Mouse (Mus musculus) MEL (cell line): ENCODE measurements at regions not wholly inside any gene's neighbourhood (a gene's known extent, or its start where the extent isn't known, plus 50 kb on each side); places are given as distances from the start of the nearest gene placed in this dataset.

Experiments
- CHD2 ChIP-seq: IDR thresholded peaks from 2 replicates; pipeline ENCODE4 v1.6.1; 2011; ENCODE audit warnings: low read length, improper control_type of control experiment
- CTCF ChIP-seq, 3 experiments: IDR thresholded peaks in 2 of 3; conservative IDR thresholded peaks in 1 of 3; 2 replicates each; pipeline ENCODE4 v1.5.1; 2011 to 2012; ENCODE audit warnings: low read length in 3 of 3, low read depth in 2 of 3, mild to moderate bottlenecking in 2 of 3, improper control_type of control experiment in 1 of 3, inconsistent platforms in 1 of 3, mixed read lengths in 1 of 3, moderate library complexity in 1 of 3; ENCODE audit not compliant: control insufficient read depth in 1 of 3, insufficient read depth in 1 of 3, poor library complexity in 1 of 3, severe bottlenecking in 1 of 3
- EP300 ChIP-seq, 2 experiments: IDR thresholded peaks; 2 replicates each; pipeline ENCODE4 v1.6.1; 2011; ENCODE audit warnings: improper control_type of control experiment in 2 of 2, low read length in 2 of 2, low read depth in 1 of 2, mild to moderate bottlenecking in 1 of 2
- MAZ ChIP-seq: IDR thresholded peaks from 2 replicates; pipeline ENCODE4 v1.6.1; 2012; ENCODE audit warnings: low read depth, mild to moderate bottlenecking, inconsistent platforms, low read length, improper control_type of control experiment
- POLR2A ChIP-seq, 2 experiments: IDR thresholded peaks; 2 replicates each; pipeline ENCODE4 v1.6.1; 2011 to 2012; ENCODE audit warnings: low read length in 2 of 2, mild to moderate bottlenecking in 2 of 2, control low read depth in 1 of 2, improper control_type of control experiment in 1 of 2, low read depth in 1 of 2, moderate library complexity in 1 of 2; ENCODE audit not compliant: control insufficient read depth in 1 of 2, insufficient read depth in 1 of 2, poor library complexity in 1 of 2
- POLR2AphosphoS5 ChIP-seq: IDR thresholded peaks from 2 replicates; pipeline ENCODE4 v1.6.1; 2012; ENCODE audit warnings: low read depth, borderline replicate concordance, mild to moderate bottlenecking, inconsistent platforms, low read length, moderate library complexity, mixed read lengths
- SIN3A ChIP-seq: IDR thresholded peaks from 2 replicates; pipeline ENCODE4 v1.6.1; 2012; ENCODE audit warnings: low read length, improper control_type of control experiment, inconsistent platforms
- SMC3 ChIP-seq: IDR thresholded peaks from 2 replicates; pipeline ENCODE4 v1.6.1; 2011; ENCODE audit warnings: low read depth, low read length, improper control_type of control experiment
- TCF12 ChIP-seq: IDR thresholded peaks from 2 replicates; pipeline ENCODE4 v1.6.1; 2014; ENCODE audit warnings: low read depth, mild to moderate bottlenecking, inconsistent platforms, low read length, improper control_type of control experiment, moderate library complexity
- USF1 ChIP-seq: IDR thresholded peaks from 2 replicates; pipeline ENCODE4 v1.6.1; 2014; ENCODE audit warnings: low read depth, mild to moderate bottlenecking, inconsistent platforms, low read length, improper control_type of control experiment, moderate library complexity
- ZKSCAN1 ChIP-seq: IDR thresholded peaks from 2 replicates; pipeline ENCODE4 v1.6.1; 2012; ENCODE audit warnings: low read depth, mild to moderate bottlenecking, inconsistent platforms, low read length, improper control_type of control experiment, moderate library complexity

DNA sequence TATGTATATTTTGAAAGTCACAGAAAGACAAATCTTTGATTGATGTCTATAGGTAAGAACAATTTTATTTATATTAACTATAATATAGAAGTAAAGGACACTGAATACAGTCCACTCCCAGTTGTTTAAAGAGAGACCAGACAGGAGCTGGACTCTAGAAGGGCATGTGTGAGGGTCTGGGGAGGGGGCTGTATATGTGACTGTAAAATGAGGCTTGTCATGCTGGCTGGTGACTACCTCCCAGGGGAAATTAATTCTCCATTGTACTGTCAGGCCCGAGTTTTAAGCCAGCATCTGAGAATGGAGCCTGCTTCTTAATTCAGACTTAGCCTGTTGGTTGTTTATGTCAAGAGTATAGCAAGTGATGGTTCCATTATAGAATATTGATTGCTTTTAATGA, 261.4 kb upstream of the Api5 start:
- no peak for TF ChIP-seq SIN3A
- TF ChIP-seq POLR2AphosphoS5 = no peak
- TF ChIP-seq CTCF (IDR thresholded peaks at IDR 0.05 in 2 of 3, conservative IDR thresholded peaks at IDR 0.05 in 1 of 3; ENCODE audit: control insufficient read depth in 1 of 3, insufficient read depth in 1 of 3, low read depth in 2 of 3, low read length in 3 of 3, poor library complexity in 1 of 3, severe bottlenecking in 1 of 3) = no peak
- TF ChIP-seq TCF12 = no peak
- TF ChIP-seq SMC3 = no peak
- TF ChIP-seq POLR2A (IDR thresholded peaks at IDR 0.05; ENCODE audit: control insufficient read depth in 1 of 2, insufficient read depth in 1 of 2, low read depth in 1 of 2, low read length in 2 of 2, poor library complexity in 1 of 2) = no peak
- TF ChIP-seq CHD2 = no peak
- no peak for TF ChIP-seq EP300 (IDR thresholded peaks at IDR 0.05; ENCODE audit: low read depth in 1 of 2, low read length in 2 of 2)
- no peak for TF ChIP-seq MAZ
- TF ChIP-seq USF1 = no peak
- TF ChIP-seq ZKSCAN1 = no peak
